Mouse (Mus musculus) MEL (cell line): ENCODE results near the gene Gng12.

Experiments used
- BHLHE40 ChIP-seq: IDR thresholded peaks from 2 replicates; pipeline ENCODE4 v1.6.1; 2012; ENCODE audit warnings: low read depth, mild to moderate bottlenecking, inconsistent platforms, low read length, improper control_type of control experiment, borderline replicate concordance
- CTCF ChIP-seq, 3 experiments: IDR thresholded peaks in 2 of 3; conservative IDR thresholded peaks in 1 of 3; 2 replicates each; pipeline ENCODE4 v1.5.1; 2011 to 2012; ENCODE audit warnings: low read length in 3 of 3, low read depth in 2 of 3, mild to moderate bottlenecking in 2 of 3, improper control_type of control experiment in 1 of 3, inconsistent platforms in 1 of 3, mixed read lengths in 1 of 3, moderate library complexity in 1 of 3; ENCODE audit not compliant: control insufficient read depth in 1 of 3, insufficient read depth in 1 of 3, poor library complexity in 1 of 3, severe bottlenecking in 1 of 3
- EP300 ChIP-seq, 2 experiments: IDR thresholded peaks; 2 replicates each; pipeline ENCODE4 v1.6.1; 2011; ENCODE audit warnings: improper control_type of control experiment in 2 of 2, low read length in 2 of 2, low read depth in 1 of 2, mild to moderate bottlenecking in 1 of 2
- MAFK ChIP-seq: IDR thresholded peaks from 2 replicates; pipeline ENCODE4 v1.6.1; 2011; ENCODE audit warnings: low read depth, mild to moderate bottlenecking, low read length, improper control_type of control experiment, borderline replicate concordance
- NRF1 ChIP-seq: IDR thresholded peaks from 2 replicates; pipeline ENCODE4 v1.6.1; 2014; ENCODE audit warnings: low read depth, mild to moderate bottlenecking, inconsistent platforms, low read length, improper control_type of control experiment, moderate library complexity; ENCODE audit not compliant: poor library complexity, insufficient read depth, severe bottlenecking
- POLR2A ChIP-seq, 2 experiments: IDR thresholded peaks; 2 replicates each; pipeline ENCODE4 v1.6.1; 2011 to 2012; ENCODE audit warnings: low read length in 2 of 2, mild to moderate bottlenecking in 2 of 2, control low read depth in 1 of 2, improper control_type of control experiment in 1 of 2, low read depth in 1 of 2, moderate library complexity in 1 of 2; ENCODE audit not compliant: control insufficient read depth in 1 of 2, insufficient read depth in 1 of 2, poor library complexity in 1 of 2
- UBTF ChIP-seq: IDR thresholded peaks from 2 replicates; pipeline ENCODE4 v1.6.1; 2012; ENCODE audit warnings: low read depth, mild to moderate bottlenecking, inconsistent platforms, low read length, improper control_type of control experiment, moderate library complexity, borderline replicate concordance; ENCODE audit not compliant: insufficient read depth

DNA sequence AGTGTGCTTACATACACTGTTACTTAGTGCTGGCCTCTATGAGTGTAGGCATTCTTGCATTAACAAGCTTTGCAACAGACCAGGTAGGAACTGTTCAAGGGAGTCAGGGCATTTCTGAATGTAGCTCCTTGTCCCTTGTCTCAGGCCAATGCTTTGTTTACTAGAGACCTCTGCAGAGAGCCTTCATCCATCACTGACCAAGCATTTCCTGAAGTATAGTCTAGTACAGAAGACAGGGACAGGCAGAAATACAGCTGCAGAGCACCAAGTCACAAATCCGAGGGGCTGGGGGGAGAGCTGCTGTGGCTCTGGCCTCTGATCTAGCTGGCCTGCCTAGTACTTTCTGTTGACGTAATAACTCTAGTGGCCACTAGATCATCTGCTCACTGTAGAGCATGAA lies 71.6 kb downstream of the Gng12 start:
- no peak for TF ChIP-seq UBTF
- TF ChIP-seq BHLHE40 = no peak
- no peak for TF ChIP-seq POLR2A (IDR thresholded peaks at IDR 0.05; ENCODE audit: control insufficient read depth in 1 of 2, insufficient read depth in 1 of 2, low read depth in 1 of 2, low read length in 2 of 2, poor library complexity in 1 of 2)
- TF ChIP-seq MAFK = no peak
- no peak for TF ChIP-seq EP300 (IDR thresholded peaks at IDR 0.05; ENCODE audit: low read depth in 1 of 2, low read length in 2 of 2)
- TF ChIP-seq CTCF (IDR thresholded peaks at IDR 0.05 in 2 of 3, conservative IDR thresholded peaks at IDR 0.05 in 1 of 3; ENCODE audit: control insufficient read depth in 1 of 3, insufficient read depth in 1 of 3, low read depth in 2 of 3, low read length in 3 of 3, poor library complexity in 1 of 3, severe bottlenecking in 1 of 3) = no peak; a peak in 1 of 6 replicates
- TF ChIP-seq NRF1 = no peak
